Mouse (Mus musculus) skeletal muscle tissue, postnatal 0 days (tissue): ENCODE measurements around the gene Vsig4. TPM values are rescaled to one million over a fixed set of nuclear protein-coding genes. Genes with fewer than 3 reads are reported as not detected.

ENCODE experiments used
- microRNA counts: library from miRNA; unstranded; fragments of <30 nt; microRNA quantifications from one replicate; lab custom pipeline; 2015
- microRNA-seq, 2 experiments: library from miRNA; unstranded; fragments of <30 nt; microRNA quantifications; one replicate each; pipeline ENCODE4; 2016
- polyA plus RNA-seq: library from polyadenylated mRNA; unstranded; fragments of >200 nt; fragmentation: Nextera tagmentation; extraction: Ambion mirVana; gene quantifications from 2 replicates; pipeline ENCODE4 v1.2.1, GENCODE M21; 2015

The Vsig4 gene
- not detected in 2 replicates for polyA plus RNA-seq

DNA sequence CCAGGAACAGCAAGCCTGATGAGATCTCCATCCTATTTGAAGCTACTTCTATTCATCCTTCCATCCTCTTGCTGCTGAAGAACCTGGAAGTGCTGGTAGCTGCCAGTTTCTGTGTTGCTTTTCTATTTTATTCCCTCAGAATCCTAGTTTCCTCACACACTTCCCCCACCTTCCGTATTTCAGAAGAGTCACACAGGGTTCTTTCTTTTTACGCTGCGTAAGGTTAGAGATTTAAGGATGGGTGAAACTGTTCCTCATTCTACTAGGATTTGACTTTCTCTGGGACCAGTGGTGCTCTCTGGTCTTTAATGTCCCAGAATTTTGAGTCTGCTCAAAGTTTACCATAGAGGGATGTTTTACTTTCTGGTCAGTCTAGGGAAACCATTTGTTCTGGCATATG is at the start of gene Vsig4:
TSS of gene Vsig4 (minus strand) at position 101 of the 400 bp plus-strand sequence.

MicroRNA genes within 50 kb of the gene (microRNA counts, 519-probe panel; counts per million panel counts)
- 3,935 counts per million, percentile 79 among the panel's probes with 10 or more counts for microRNA mmu-miR-223 (lab: Ali Mortazavi, UCI)

Small RNAs within 50 kb of the gene (microRNA-seq; reads per million reads assigned to microRNA genes)
- 365 to 443 reads per million in 2 experiments for gene Mir223

Other genes with a start within 250 kb of the Vsig4 start
- 55.2 and 65.8 TPM in 2 replicates for gene Msn, start 197.4 kb downstream of the Vsig4 start, polyA plus RNA-seq
- gene Heph, start 161.9 kb upstream of the Vsig4 start, polyA plus RNA-seq, result 3.9 and 6.8 TPM in 2 replicates
- gene Hsf3, start 162.9 kb upstream of the Vsig4 start, polyA plus RNA-seq, result 0.15 TPM in 1 of 2 replicates, not detected in the other